Mouse (Mus musculus) megakaryocyte, embryonic 14.5 days (primary cell): ENCODE measurements at regions not wholly inside any gene's neighbourhood (a gene's known extent, or its start where the extent isn't known, plus 50 kb on each side); places are given as distances from the start of the nearest gene placed in this dataset.

Experiments
- FLI1 ChIP-seq: IDR thresholded peaks from 2 replicates; pipeline ENCODE4 v1.6.1; 2012; ENCODE audit warnings: low read length, inconsistent platforms, mixed read lengths
- GATA1 ChIP-seq: IDR thresholded peaks from 3 replicates; pipeline ENCODE4 v1.6.1; 2012; ENCODE audit warnings: mixed read lengths, low read length, inconsistent platforms, borderline replicate concordance

GRCm38 (mm10) chr6:100100565-100101133 is 186.6 kb downstream of the Rybp start:
- TF ChIP-seq GATA1 (no peak), FLI1 (no peak)
